Mouse (Mus musculus): ENCODE data around the gene 1110008P14Rik. TPM values are rescaled to one million over a fixed set of nuclear protein-coding genes. Genes with fewer than 3 reads are reported as not detected.
A peak's percentile ranks its signal among the peaks of the same experiment; 100 is the strongest.

The 1110008P14Rik gene
- polyA plus RNA-seq, 1 experiment = 134 TPM

- Histone ChIP-seq H3K27ac (ENCODE audit: insufficient read depth, low read depth, low read length) (no peak overlapping the region), H3K36me3 (ENCODE audit: control insufficient read depth, insufficient read depth, low read length) (peaks cover 37% of the 10 kb centered on the region), H3K27me3 (ENCODE audit: control insufficient read depth, insufficient read depth, low read length) (no peaks in the 10 kb centered on the region), H3K4me3 (ENCODE audit: low read depth, low read length) (no peak overlapping the region), H3K4me1 (ENCODE audit: control insufficient read depth, insufficient read depth, insufficient read length, low read length) (peaks cover 4% of the 10 kb centered on the region; the same call in 1 of the 2 replicates)
- 67% methylated on average over 7 of the region's 7 CpGs for WGBS
- TF ChIP-seq CTCF (IDR thresholded peaks at IDR 0.05; ENCODE audit: extremely low read depth, insufficient read length, insufficient replicate concordance, low read depth, low read length) (no peak), POLR2A (IDR thresholded peaks at IDR 0.05; ENCODE audit: low read depth, low read length) (no peak)
Measured at GRCm38 (mm10) chr2:32380001-32380500, 1.7 kb downstream of the 1110008P14Rik start.

- Histone ChIP-seq H3K27ac (ENCODE audit: insufficient read depth, low read depth, low read length) (no peak overlapping the region), H3K36me3 (ENCODE audit: control insufficient read depth, insufficient read depth, low read length) (peaks cover 57% of the 10 kb centered on the region), H3K27me3 (ENCODE audit: control insufficient read depth, insufficient read depth, low read length) (no peaks in the 10 kb centered on the region), H3K4me1 (ENCODE audit: control insufficient read depth, insufficient read depth, insufficient read length, low read length) (peaks cover 4% of the 10 kb centered on the region; the same call in 1 of the 2 replicates), H3K4me3 (ENCODE audit: low read depth, low read length) (no peak overlapping the region)
- 94% methylated on average over 10 of the region's 10 CpGs for WGBS
- TF ChIP-seq POLR2A (IDR thresholded peaks at IDR 0.05; ENCODE audit: low read depth, low read length) (no peak), CTCF (IDR thresholded peaks at IDR 0.05; ENCODE audit: extremely low read depth, insufficient read length, insufficient replicate concordance, low read depth, low read length) (no peak)
Measured at GRCm38 (mm10) chr2:32376963-32377362, 4.8 kb downstream of the 1110008P14Rik start.

GRCm38 (mm10) chr2:32375317-32375940 is 6.3 kb downstream of the 1110008P14Rik start:
- WGBS = 79% methylated on average over 13 of the region's 13 CpGs
- Histone ChIP-seq H3K4me1 (ENCODE audit: control insufficient read depth, insufficient read depth, insufficient read length, low read length) (no peaks in the 10 kb centered on the region), H3K36me3 (ENCODE audit: control insufficient read depth, insufficient read depth, low read length) (peaks cover 70% of the 10 kb centered on the region), H3K4me3 (ENCODE audit: low read depth, low read length) (no peak overlapping the region), H3K27me3 (ENCODE audit: control insufficient read depth, insufficient read depth, low read length) (no peaks in the 10 kb centered on the region), H3K27ac (ENCODE audit: insufficient read depth, low read depth, low read length) (no peak overlapping the region)
- no peak for TF ChIP-seq POLR2A (IDR thresholded peaks at IDR 0.05; ENCODE audit: low read depth, low read length)
- TF ChIP-seq CTCF (IDR thresholded peaks at IDR 0.05; ENCODE audit: extremely low read depth, insufficient read length, insufficient replicate concordance, low read depth, low read length) = no peak

- 92% methylated on average over 10 of the region's 10 CpGs for WGBS
- H3K27me3 ChIP-seq (ENCODE audit: control insufficient read depth, insufficient read depth, low read length) = no peaks in the 10 kb centered on the region
- H3K27ac ChIP-seq (ENCODE audit: insufficient read depth, low read depth, low read length) = no peak overlapping the region
- peaks cover 80% of the 10 kb centered on the region for H3K36me3 ChIP-seq (ENCODE audit: control insufficient read depth, insufficient read depth, low read length)
- no peaks in the 10 kb centered on the region for H3K4me1 ChIP-seq (ENCODE audit: control insufficient read depth, insufficient read depth, insufficient read length, low read length)
- no peak overlapping the region for H3K4me3 ChIP-seq (ENCODE audit: low read depth, low read length)
- no peak for TF ChIP-seq CTCF (IDR thresholded peaks at IDR 0.05; ENCODE audit: extremely low read depth, insufficient read length, insufficient replicate concordance, low read depth, low read length)
- TF ChIP-seq POLR2A (IDR thresholded peaks at IDR 0.05; ENCODE audit: low read depth, low read length) = no peak
Measured at GRCm38 (mm10) chr2:32374191-32374590, 7.5 kb downstream of the 1110008P14Rik start.

- Histone ChIP-seq H3K4me1 (ENCODE audit: control insufficient read depth, insufficient read depth, insufficient read length, low read length) (peaks cover 2% of the 10 kb centered on the region), H3K36me3 (ENCODE audit: control insufficient read depth, insufficient read depth, low read length) (peaks cover 42% of the 10 kb centered on the region), H3K27me3 (ENCODE audit: control insufficient read depth, insufficient read depth, low read length) (no peaks in the 10 kb centered on the region), H3K4me3 (ENCODE audit: low read depth, low read length) (no peak overlapping the region), H3K27ac (ENCODE audit: insufficient read depth, low read depth, low read length) (no peak overlapping the region)
- WGBS = 93% methylated on average over 5 of the region's 5 CpGs
- TF ChIP-seq CTCF (IDR thresholded peaks at IDR 0.05; ENCODE audit: extremely low read depth, insufficient read length, insufficient replicate concordance, low read depth, low read length) (no peak), POLR2A (IDR thresholded peaks at IDR 0.05; ENCODE audit: low read depth, low read length) (no peak)
Measured at GRCm38 (mm10) chr2:32367315-32367714, 14.4 kb downstream of the 1110008P14Rik start.

- Histone ChIP-seq H3K27ac (ENCODE audit: insufficient read depth, low read depth, low read length) (no peak overlapping the region), H3K4me1 (ENCODE audit: control insufficient read depth, insufficient read depth, insufficient read length, low read length) (peaks cover 2% of the 10 kb centered on the region), H3K27me3 (ENCODE audit: control insufficient read depth, insufficient read depth, low read length) (no peaks in the 10 kb centered on the region), H3K4me3 (ENCODE audit: low read depth, low read length) (peak overlapping the region; percentile 77; the same call in 1 of the 2 replicates), H3K36me3 (ENCODE audit: control insufficient read depth, insufficient read depth, low read length) (peaks cover 17% of the 10 kb centered on the region)
- 83% methylated on average over 8 of the region's 8 CpGs for WGBS
- TF ChIP-seq CTCF (IDR thresholded peaks at IDR 0.05; ENCODE audit: extremely low read depth, insufficient read length, insufficient replicate concordance, low read depth, low read length) = no peak
- TF ChIP-seq POLR2A (IDR thresholded peaks at IDR 0.05; ENCODE audit: low read depth, low read length) = no peak
Measured at GRCm38 (mm10) chr2:32364121-32364520, 17.6 kb downstream of the 1110008P14Rik start.

GRCm38 (mm10) chr2:32363376-32364106 is 18.2 kb downstream of the 1110008P14Rik start:
- WGBS = 7% methylated on average over 19 of the region's 19 CpGs
- peak overlapping the region; percentile 89 for H3K27ac ChIP-seq (ENCODE audit: insufficient read depth, low read depth, low read length)
- TF ChIP-seq CTCF (IDR thresholded peaks at IDR 0.05; ENCODE audit: extremely low read depth, insufficient read length, insufficient replicate concordance, low read depth, low read length) (no peak), POLR2A (IDR thresholded peaks at IDR 0.05; ENCODE audit: low read depth, low read length) (no peak)

More at GRCm38 (mm10) chr2:32363376-32364106, 18.2 kb downstream of the 1110008P14Rik start:
- H3K4me1 ChIP-seq (ENCODE audit: control insufficient read depth, insufficient read depth, insufficient read length, low read length) = peaks cover 2% of the 10 kb centered on the region
- peak overlapping the region; percentile 77 for H3K4me3 ChIP-seq (ENCODE audit: low read depth, low read length)
- peaks cover 14% of the 10 kb centered on the region for H3K36me3 ChIP-seq (ENCODE audit: control insufficient read depth, insufficient read depth, low read length)
- H3K27me3 ChIP-seq (ENCODE audit: control insufficient read depth, insufficient read depth, low read length) = no peaks in the 10 kb centered on the region
